Mouse (Mus musculus) heart, postnatal 4 days (tissue): ENCODE data around the gene Aatk. TPM values are rescaled to one million over a fixed set of nuclear protein-coding genes. Genes with fewer than 3 reads are reported as not detected.
A peak's percentile ranks its signal among the peaks of the same experiment; 100 is the strongest.

Experiments
- DNase-seq: peaks from one replicate; pipeline ENCODE4 v3.0.0; 2021
- total RNA-seq, 2 experiments: library from RNA; stranded (reverse); gene quantifications; 2 replicates each; pipeline ENCODE4 v1.2.3; 2021

The Aatk gene
- 1 to 10 TPM; 3.7 to 4.2 TPM for total RNA-seq

- no peak for DNase-seq
These were observed at the start of gene Aatk for GRCm38 (mm10) chr11:120046553-120047191. Gene Aatk (minus strand): TSS chr11:120047167.

DNA sequence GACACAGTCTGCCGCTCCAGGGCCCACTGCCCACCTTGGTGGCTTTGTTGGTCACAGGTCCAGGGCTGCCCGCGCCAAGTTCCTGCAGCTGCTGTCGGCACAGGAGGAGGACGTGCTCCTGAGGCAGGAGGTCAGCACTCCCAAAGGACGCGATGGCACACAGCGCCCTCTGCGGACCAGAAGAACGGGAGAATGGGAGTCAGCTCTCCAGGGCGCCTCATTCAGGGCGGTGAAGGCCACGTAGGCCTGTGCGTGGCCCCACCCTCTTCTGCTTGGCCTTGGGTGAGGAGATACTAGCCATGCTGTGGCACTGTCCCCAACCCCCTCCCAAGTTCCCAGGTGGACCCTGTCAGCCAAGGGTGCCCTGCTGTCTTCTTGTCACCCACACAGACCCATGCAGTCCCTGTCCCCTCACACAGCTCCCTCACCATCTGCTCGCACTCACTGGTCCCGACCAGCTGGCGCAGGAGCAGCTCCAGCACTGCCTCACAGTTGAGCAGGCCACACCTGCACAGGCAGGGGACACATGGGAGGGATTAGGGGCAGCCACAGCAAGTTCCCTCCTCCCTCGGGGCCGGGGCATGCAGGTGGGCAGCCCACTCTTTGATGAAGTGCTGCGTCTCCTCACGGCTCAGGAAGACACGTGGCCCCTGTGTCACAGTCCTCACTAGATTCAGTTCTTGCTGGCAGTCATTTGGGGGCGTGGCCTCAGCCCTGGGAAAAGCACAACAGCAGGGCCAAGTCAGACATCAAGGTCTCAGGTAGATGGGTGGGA is 46.0 kb upstream of the Aatk start:
- no peak for DNase-seq

DNA sequence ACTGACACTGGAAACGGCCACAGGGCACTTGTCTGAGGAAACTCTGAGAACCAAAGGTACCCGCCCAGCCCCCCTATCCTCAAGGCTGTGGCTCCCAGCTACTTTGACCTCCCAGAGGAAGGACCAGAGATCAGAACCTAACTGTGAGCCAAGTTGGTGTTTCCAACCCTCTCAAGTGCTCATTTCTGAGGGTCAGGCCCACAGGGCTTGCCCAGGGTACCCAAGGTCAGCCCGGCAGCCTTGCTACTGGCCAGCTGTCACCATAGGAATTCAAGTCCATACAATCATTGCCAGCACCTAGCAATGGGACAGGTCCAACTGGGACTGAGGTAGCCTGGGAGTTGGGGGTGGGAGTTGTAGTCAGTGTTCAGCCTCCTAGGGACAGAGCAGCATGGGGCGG is 43.7 kb upstream of the Aatk start:
- no peak for DNase-seq

DNA sequence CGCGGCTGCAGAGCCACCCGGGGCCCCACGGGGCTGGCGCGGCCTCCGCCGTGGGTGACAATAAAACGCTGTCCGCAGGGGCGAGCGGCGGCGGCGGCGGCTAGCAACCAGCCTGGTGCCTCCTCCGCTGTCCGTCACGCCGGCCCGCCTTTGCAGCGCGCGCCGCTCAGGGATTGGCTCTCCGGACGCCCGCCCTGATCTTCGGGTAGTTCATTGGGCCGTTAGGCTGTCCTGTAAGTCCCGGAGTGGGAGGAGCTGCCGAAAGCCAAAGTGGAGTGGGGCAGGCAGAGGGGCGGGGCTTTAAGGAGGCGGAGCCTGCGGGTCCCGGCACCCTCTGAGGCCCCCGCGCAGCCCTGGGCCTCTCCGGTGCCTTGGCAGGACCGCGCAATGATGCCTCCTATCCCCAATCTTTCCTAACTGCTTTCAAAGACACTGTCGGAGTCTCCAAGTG is 39.8 kb upstream of the Aatk start, which contains the start of gene Cep131:
Gene Cep131 (minus strand): TSS at position 126 of the 451 bp plus-strand sequence.
- peak; percentile 99 for DNase-seq

GRCm38 (mm10) chr11:120085891-120086627 is 39.1 kb upstream of the Aatk start:
- peak; percentile 60 for DNase-seq

- DNase-seq = no peak
These were observed 33.3 kb upstream of the Aatk start for GRCm38 (mm10) chr11:120080282-120080681.

DNA sequence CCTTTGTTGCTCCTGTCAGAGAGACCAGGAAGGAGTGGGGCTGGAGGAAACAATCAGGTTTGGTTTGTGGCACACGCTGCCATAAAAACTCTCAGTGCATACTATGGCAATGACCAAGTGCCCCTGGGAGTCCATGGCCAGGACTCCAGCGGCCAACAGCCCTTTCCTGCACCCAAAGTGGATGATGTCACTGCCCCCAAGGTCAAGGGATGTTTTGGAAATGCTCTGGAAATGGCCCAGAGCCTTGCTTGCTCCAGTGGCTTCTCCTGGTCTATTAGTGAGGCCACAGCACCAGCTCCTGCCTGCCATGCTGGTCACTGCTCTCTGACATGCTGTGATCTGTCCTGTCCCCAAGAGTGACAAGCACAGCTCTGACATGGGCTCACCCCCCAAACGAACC is 29.2 kb upstream of the Aatk start:
- no peak for DNase-seq

GRCm38 (mm10) chr11:120072986-120073647 is 26.1 kb upstream of the Aatk start:
- no peak for DNase-seq

DNA sequence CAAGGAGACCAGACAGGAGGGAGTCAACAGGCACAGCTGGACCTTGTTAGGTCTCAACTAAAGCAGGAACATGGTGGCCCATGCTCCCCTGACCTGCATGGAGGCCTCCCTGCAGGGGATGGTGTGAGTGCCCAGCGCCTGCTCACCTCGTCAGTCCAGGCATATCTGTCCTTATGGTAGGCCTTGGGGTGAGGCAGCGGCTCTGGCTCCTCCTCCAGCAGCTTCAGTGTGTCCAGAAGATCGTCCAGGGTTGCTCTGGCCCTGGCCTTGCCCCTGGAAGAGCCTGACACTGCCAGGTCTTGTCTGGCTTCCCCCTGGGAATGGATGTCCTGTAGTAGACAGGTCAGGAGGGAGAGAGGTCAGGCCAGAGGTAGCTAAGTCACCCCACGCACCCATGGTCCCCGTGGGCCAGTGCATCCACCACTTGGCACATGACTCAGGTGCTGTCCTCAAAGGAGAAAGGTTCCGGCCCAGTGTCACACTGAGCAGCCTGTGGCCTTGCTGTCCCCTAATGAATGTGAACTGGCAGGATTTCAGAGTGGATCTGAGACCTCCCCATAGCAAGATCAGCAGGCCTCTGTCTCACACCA is 24.9 kb upstream of the Aatk start:
- DNase-seq = no peak

GRCm38 (mm10) chr11:120071065-120071464 is 24.1 kb upstream of the Aatk start:
- DNase-seq = no peak

DNA sequence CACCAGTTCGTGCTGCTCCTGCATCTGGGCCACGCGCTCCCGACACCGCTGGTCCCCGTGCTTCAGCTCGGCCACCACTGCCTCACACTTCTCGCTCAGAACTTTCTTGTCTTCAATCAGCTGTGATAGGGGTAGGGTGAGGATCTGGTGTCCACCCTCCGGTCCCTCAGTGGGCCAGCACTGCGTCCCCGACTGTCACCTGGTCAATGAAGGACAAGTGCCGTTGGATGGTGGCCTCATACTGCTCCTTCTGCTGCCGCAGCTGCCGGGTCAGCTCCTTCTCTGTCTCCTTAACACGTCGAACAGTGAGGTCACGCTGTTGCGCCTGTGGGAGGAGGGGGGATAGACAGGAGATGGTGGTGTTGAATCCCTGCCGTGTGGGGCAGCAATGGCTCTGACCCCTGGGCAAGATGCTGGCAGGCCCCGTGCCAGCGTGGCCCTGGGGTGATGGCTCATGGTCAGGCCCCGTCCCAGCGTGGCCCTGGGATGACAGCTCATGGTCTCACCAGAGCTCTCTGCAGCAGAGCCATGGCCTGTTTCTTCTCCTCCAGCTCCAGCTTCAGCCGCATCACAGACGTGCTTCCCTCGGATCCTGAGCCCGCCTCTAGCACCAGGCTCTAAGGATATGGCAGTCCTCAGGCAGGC is 23.4 kb upstream of the Aatk start:
- no peak for DNase-seq

- DNase-seq = no peak
These were observed 22.3 kb upstream of the Aatk start for GRCm38 (mm10) chr11:120069261-120069660.

DNA sequence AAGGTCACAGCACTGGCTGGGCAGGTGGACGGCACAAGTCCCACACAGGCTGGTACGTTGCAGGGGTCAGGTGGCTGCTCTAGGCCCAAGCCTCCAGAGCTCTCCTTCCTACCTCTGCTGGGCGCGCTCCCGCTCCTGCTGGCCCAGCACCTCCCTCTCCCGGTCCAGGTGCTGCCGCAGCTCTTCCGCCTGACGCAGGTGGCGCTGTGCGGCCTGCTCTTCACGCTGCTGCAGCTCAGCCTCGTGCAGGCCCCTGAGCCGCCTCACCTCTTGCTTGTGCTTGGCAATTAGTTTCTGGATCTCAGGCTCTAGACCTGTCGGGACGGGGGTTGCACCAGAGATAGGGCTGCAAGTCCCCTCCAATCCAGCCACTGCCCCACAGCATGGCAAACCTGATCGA is 20.9 kb upstream of the Aatk start:
- DNase-seq = no peak

DNA sequence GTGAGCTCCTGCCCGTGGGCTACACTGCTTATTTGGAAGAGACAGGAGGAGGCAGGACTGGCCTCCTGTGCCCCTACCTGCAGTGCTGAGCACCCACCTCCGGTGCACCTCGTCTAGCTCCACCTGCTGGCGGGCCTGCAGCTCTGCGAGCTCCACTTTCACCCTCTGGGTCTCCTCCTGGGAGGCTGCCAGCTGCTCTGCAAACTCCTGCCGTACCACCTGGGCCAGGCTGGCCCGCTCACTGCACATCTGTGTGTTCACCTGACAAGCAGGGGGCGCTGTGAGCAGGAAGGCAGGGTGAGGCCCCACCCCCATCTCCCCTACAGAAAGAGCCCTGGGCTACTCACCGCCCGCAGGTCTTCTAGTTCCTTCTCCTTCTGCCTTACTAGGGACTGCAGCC is 18.3 kb upstream of the Aatk start:
- DNase-seq = peak; percentile 83

GRCm38 (mm10) chr11:120064668-120065040 is 17.7 kb upstream of the Aatk start:
- no peak for DNase-seq

GRCm38 (mm10) chr11:120064006-120064667 is 17.2 kb upstream of the Aatk start:
- DNase-seq = no peak

DNA sequence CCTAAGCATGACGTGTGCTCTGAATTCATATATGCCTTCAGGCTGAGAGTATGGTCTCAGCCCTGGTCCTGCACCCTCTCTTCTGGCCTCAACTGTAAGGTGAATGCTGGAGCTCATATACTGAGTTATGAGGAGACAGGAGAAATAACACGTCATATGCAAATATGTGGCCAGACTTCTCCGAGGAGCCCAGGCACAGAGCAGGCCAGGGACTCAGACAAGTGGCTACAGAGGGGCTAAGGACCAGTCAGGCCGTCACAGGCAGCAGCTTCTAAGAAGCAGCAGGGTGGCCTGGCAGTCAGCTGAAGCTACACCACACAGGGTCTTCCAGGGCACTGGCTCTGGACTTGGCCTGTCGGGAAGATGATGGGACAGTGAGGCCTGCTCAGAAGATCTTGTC is 16.4 kb upstream of the Aatk start:
- DNase-seq = no peak

DNA sequence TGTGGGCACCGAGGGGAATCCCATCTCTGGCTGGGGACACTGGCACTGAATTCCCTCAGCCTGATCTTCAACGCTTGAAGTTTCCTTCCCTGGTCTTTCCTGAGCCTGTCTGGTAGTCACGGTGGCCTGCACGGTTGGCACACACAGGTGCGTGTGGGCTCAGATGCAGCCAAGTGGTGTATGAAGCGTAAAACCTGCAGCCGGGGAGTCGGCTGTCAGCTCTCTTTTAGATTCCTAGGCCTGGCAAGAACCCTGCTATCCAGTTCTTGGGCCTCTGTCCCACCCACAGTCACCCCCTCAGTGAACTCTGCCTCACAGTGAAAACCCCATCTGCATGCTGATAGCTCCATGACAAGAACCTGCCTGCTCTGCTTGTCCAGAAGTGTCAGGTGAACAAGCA is 13.7 kb upstream of the Aatk start:
- DNase-seq = no peak

DNA sequence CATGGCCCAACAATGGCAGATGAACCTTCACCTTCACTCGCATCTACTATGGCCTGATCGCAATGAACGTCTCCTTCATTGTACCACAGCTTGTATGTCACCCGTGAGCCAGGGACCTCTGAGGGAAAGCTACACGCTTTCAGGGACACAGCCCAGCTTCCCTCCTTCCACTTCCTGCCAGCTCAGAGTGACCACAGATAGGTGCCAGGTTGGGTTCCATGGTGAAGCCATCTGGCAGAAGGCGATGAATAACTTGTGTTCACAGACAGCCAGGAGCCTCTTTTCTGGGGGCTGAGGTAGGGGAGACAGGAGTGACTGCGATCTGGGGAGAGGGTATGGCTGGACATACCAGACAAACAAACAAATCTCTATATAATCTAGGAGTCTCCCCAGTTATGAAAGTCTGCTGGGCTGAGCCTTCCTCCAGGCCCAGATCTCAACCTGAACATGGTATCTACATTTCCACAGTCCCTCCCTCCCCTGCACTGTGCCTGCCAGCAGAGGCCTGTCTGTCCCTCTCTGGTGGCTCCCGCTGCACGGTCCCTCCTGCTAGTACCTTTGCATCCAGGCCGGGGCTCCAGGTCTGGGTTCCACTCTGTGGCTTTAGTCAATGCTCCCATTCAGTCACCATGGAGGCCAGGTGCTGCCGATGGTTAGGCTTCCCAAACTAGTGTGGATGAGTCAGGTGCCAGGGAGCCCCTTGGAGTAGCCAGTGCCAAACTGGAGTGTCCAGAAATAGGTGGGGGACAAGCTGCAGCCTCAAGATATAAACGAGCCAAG is 9.2 kb upstream of the Aatk start:
- DNase-seq = no peak

- DNase-seq = no peak
These were observed 6.9 kb upstream of the Aatk start for GRCm38 (mm10) chr11:120053846-120054245.
